Mouse (Mus musculus) cerebellum, adult 2 months (tissue): ENCODE results near the gene Abcb8. TPM values are rescaled to one million over a fixed set of nuclear protein-coding genes. Genes with fewer than 3 reads are reported as not detected.

Source experiments
- DNase-seq, 2 experiments: peaks; one replicate each; pipeline ENCODE4 v3.0.0; 2021
- H3K27ac ChIP-seq: fragments of 200-500 bp; 2 replicates; pipeline ENCODE4 v1.5.1; 2012; ENCODE audit warnings: low read length, control low read depth, inconsistent platforms; ENCODE audit not compliant: insufficient read depth
- H3K27me3 ChIP-seq: fragments of 200-500 bp; 2 replicates; pipeline ENCODE4 v1.6.1; 2012; ENCODE audit warnings: inconsistent platforms, mild to moderate bottlenecking, low read length, moderate library complexity; ENCODE audit not compliant: control insufficient read depth, insufficient read depth
- H3K4me1 ChIP-seq: fragments of 200-500 bp; 2 replicates; pipeline ENCODE4 v1.6.1; 2011; ENCODE audit warnings: low read length; ENCODE audit not compliant: control insufficient read depth, insufficient read depth
- H3K4me3 ChIP-seq: fragments of 200-500 bp; replicated peaks from 2 replicates; pipeline ENCODE3; 2011; ENCODE audit warnings: mild to moderate bottlenecking, low read depth, low read length, control low read depth; ENCODE audit not compliant: insufficient read depth
- CTCF ChIP-seq: fragments of 200-500 bp; IDR thresholded peaks from 2 replicates; pipeline ENCODE4 v1.5.1; 2011; ENCODE audit warnings: low read depth, mild to moderate bottlenecking, control low read depth, low read length, moderate library complexity, borderline replicate concordance; ENCODE audit not compliant: insufficient read depth
- POLR2A ChIP-seq: fragments of 200-500 bp; IDR thresholded peaks from 2 replicates; pipeline ENCODE4 v1.6.1; 2011; ENCODE audit warnings: low read length, control low read depth, borderline replicate concordance; ENCODE audit not compliant: insufficient read depth
- WGBS: fragments of 180-500 bp; shearing (Covaris S2); methylation state at CpG from one replicate; pipeline ENCODE4 v1.1.7; 2018; 5-methylcytosine and 5-hydroxymethylcytosine counted together
- polyA plus RNA-seq: library from polyadenylated mRNA; depleted of rRNA; stranded (reverse); fragments of >200 nt; gene quantifications from 2 replicates; pipeline ENCODE4 v1.2.3, GENCODE M21; 2012

Abcb8 gene
- polyA plus RNA-seq, 1 experiment, result 53.5 TPM

DNA sequence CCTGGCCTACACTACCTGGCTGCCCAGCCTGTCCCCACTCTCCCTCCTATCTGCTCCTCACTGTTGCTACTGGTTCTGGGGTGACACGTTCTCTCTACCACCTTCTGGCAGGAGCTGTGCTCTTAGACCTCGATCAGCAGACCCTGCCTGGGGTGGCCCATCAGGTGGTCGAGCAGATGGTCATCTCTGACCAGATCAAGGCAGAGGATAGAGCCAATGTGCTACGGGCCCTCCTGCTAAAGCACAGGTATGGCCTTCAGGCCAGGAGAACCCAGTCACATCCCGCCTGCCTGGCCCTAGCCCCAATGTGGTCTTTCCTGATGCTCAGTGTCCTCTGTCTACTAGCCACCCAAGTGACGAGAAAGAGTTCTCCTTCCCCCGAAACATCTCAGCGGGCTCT, 40.5 kb downstream of the Abcb8 start:
- Histone ChIP-seq H3K27me3 (no peaks in the 10 kb centered on the region), H3K4me1 (no peaks in the 10 kb centered on the region), H3K4me3 (no peak overlapping the region), H3K27ac (no peak overlapping the region)
- DNase-seq, result no peak
- no peak for TF ChIP-seq CTCF
- TF ChIP-seq POLR2A, result no peak
- WGBS, result 57% methylated on average over 8 of the region's 8 CpGs

DNA sequence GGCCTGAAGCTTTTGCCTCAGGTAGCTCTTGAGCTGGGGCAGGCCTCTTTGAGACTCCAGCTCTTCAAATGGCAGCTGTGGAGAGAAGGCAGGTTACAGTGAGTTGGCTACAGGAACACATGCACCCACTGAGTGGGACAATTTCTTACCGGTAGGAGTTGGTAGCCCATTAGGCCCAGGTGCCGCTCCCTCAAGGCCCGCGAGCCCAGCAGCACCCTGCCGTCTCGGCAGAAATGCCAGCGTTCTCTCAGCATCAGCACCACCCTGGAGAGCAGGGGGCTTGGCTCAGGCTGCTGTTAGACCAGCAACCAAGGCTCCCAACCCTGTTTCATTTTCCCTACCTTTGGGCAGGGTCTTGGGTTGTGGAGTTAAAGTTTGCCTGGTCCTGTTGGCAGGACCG, 47.7 kb downstream of the Abcb8 start:
- H3K4me1 ChIP-seq, result peaks cover 7% of the 10 kb centered on the region
- TF ChIP-seq POLR2A, result no peak
- TF ChIP-seq CTCF, result no peak
- no peaks in the 10 kb centered on the region for H3K27me3 ChIP-seq
- no peak for DNase-seq
- H3K4me3 ChIP-seq, result no peak overlapping the region
- no peak overlapping the region for H3K27ac ChIP-seq
- WGBS, result 87% methylated on average over 8 of the region's 8 CpGs

DNA sequence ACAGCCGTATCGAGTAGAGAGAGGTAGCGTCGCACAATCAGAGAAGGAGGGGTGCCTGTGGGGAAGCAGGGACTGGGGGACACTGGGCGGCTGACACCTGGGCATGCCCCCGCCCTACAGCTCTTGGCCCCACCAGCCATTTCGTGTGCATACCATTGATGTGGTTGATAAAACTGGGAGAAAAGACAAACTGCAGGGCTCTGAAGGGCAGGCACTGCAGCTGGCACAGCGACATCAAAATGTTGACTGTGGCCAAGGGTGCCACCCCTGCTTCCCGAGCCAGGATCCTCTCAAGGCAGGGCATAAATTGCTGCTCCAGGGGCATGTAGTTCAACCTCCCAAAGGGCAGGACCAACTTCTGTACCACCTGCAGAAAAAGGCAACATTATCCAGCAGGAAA, 48.6 kb downstream of the Abcb8 start:
- no peak overlapping the region for H3K4me3 ChIP-seq
- 75% methylated on average over 9 of the region's 9 CpGs for WGBS
- H3K27me3 ChIP-seq, result no peaks in the 10 kb centered on the region

DNA sequence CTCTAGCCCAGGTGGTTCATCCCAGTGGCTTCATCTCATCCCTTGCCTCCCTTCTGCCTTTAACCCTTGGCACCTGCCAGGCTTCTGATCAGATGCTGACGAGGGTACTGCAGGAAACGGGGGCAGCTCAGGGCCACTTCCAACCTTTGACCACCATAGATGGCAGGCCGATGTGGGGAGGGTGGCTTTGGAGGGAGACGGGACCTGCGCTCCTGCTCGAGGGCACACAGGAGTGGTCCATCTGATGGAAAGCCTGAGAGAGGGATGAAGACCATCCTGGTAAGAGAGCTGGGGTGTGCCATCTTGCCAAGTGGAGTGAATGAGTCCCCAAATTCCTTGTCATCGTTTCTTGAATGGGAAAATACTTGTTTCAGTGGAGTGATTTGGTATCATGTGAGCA, 49.7 kb downstream of the Abcb8 start:
- TF ChIP-seq POLR2A (no peak), CTCF (no peak)
- DNase-seq, result no peak
- no peak overlapping the region for H3K27ac ChIP-seq
- peaks cover 7% of the 10 kb centered on the region for H3K4me1 ChIP-seq
- H3K4me3 ChIP-seq, result no peak overlapping the region
- no peaks in the 10 kb centered on the region for H3K27me3 ChIP-seq
- WGBS, result 88% methylated on average over 7 of the region's 7 CpGs

More for the DNA sequence above, 48.6 kb downstream of the Abcb8 start:
- Histone ChIP-seq H3K4me1 (peaks cover 7% of the 10 kb centered on the region), H3K27ac (no peak overlapping the region)
- DNase-seq, result no peak
- TF ChIP-seq CTCF, result no peak
- no peak for TF ChIP-seq POLR2A

DNA sequence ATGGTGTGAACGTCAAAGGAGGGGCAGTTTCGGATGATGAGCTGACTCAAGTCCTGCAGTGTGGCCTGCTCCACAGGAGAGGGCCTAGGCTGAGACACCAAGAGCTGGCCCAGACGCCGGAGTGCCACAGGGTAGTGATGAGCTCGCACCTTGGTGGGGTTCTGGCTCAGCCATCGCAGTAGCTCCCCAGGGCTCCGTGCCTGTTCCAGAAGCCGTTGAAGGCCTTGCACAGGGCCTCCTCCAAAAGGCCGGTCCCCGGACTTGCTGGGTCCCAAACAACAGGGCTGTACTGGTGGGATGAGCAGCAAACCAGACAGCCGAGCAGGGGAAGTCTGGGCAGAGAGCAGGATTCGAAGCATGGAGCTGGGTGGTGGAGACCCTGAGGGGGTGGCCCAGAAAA, 50.5 kb downstream of the Abcb8 start:
- peak overlapping the region; percentile 66 for H3K4me3 ChIP-seq
- WGBS, result 15% methylated on average over 12 of the region's 12 CpGs
- TF ChIP-seq CTCF (no peak), POLR2A (no peak)
- H3K27me3 ChIP-seq, result no peaks in the 10 kb centered on the region
- DNase-seq, result peak; percentile 56 to 57
- H3K4me1 ChIP-seq, result peaks cover 7% of the 10 kb centered on the region
- H3K27ac ChIP-seq, result peak overlapping the region; percentile 86; the same call in 1 of the 2 replicates

DNA sequence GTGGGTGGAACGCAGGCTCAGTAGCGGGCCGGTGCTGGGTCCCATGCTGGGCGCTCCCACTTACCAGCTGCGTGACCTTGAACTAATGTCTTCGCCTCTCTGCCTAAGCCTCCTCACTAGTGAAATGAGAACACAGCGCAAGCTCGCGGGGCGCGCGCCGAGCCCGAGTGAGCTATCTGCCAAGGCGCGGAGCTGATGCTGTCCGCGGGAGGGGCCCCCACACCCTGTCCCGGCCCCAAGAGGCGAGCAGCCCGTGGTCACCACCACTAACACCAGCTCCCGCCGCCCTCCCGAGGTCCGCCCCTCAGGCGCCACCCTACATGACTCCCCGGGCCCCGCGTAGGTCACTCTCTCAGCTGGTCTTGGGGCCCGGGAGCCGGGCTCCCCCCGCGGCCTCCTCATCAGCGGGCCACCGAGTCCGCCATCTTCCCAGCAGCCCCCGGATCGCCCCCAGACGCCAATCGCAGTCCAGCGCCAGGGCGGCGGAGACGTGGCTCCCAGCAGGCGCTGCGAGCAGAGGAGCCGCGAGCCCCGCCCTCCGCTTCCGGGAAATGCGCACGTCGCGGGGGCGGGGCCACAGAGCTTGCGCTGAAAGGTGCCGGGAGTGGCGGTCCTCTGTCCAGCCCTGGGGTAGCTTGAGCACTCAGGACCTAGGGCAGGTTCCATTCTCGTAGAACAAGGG, 51.4 kb downstream of the Abcb8 start, which contains the start of gene Fastk:
Fastk (minus strand) TSS at position 542 of the 682 bp plus-strand sequence.
- peak within 1 kb of the TSS; percentile 86 for H3K27ac ChIP-seq
- WGBS, result under 1% methylated on average over 60 of the region's 60 CpGs
- TF ChIP-seq CTCF, result no peak
- TF ChIP-seq POLR2A, result peak; percentile 75

DNA sequence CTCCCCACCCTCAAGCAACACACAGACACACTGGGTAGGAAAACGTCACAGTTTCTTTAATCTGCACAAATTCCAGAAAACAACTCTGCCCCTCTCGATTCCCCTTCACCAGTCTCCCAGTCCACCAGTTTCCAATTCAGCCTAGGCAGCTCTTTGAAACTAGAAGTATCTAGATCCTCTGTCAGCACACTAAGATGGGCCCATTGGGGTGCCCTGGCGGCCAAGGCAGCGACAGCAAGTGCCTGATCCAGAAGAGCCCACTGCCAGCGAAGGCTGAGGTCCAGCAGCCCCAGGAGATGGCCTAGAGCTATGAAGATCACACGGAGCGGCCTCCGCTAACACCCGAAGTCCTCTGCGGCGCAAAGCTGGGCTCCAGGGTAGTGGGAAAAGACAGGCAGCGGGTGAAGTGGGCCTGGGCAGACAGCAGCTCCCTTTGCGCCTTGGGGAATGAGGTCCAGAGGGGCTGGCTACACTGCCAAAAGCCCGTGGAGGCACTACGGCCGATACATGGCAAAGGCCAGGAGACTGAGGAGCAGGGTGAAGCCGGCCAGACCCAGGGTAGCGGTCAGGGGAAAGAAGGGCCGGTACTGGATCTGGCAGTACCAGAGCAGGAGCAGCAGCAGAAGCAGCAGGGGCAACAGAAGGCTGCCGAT, 52.1 kb downstream of the Abcb8 start:
- H3K4me1 ChIP-seq, result peaks cover 7% of the 10 kb centered on the region
- TF ChIP-seq CTCF, result no peak
- TF ChIP-seq POLR2A, result no peak
- H3K27me3 ChIP-seq, result no peaks in the 10 kb centered on the region
- WGBS, result 27% methylated on average over 20 of the region's 20 CpGs
- peak overlapping the region; percentile 66 for H3K4me3 ChIP-seq
- DNase-seq, result peak in 1 of 2 experiments; percentile 46
- peak overlapping the region; percentile 72 for H3K27ac ChIP-seq

More for the DNA sequence above, 51.4 kb downstream of the Abcb8 start, which contains the start of gene Fastk:
- Histone ChIP-seq H3K4me3 (peak within 1 kb of the TSS; percentile 66), H3K4me1 (peaks cover 7% of the 10 kb centered on the region), H3K27me3 (no peaks in the 10 kb centered on the region)
- peak; percentile 94 to 95 for DNase-seq

DNA sequence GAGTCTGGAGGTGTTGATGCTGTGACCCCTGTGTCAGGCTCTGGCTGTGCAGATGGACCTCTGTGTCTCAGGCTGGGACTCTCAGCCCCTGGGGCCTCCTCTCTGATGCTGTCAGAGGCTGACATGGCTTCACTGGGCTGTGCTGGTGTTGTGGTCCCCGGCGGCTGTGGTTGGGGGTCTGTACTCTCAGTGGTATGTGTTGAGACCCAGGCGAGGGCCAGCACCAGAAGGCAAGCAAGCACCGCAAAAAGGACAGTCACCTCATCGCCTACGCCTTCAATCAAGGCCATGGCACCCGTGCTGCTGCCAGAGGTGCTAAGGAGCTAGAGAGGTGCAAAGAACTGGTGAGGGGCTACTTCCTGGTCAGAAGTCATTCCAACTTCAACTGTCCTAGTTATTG, 53.2 kb downstream of the Abcb8 start:
- whole genome bisulfite sequencing, result 93% methylated on average over 7 of the region's 7 CpGs
- no peak overlapping the region for H3K27ac ChIP-seq
- peaks cover 7% of the 10 kb centered on the region for H3K4me1 ChIP-seq
- H3K27me3 ChIP-seq, result no peaks in the 10 kb centered on the region
- no peak overlapping the region for H3K4me3 ChIP-seq
- DNase-seq, result no peak
- no peak for TF ChIP-seq POLR2A
- no peak for TF ChIP-seq CTCF
